Mouse (Mus musculus) intestine, postnatal 0 days (tissue): Measurements from ENCODE around the gene Cep250. TPM values are rescaled to one million over a fixed set of nuclear protein-coding genes. Genes with fewer than 3 reads are reported as not detected.

ENCODE experiments used
- ATAC-seq: fragments of 200-750 bp; cut with Nextera tagmentation; 2 replicates; pipeline ENCODE4 v1.8.0; 2017; ENCODE audit warnings: mild to moderate bottlenecking, moderate TSS enrichment, moderate library complexity
- H3K27ac ChIP-seq: fragments of 300-500 bp; sonication (generic); 2 replicates; pipeline ENCODE4 v1.5.1; 2014; ENCODE audit warnings: mild to moderate bottlenecking, low read depth, low read length, moderate library complexity
- H3K27me3 ChIP-seq: fragments of 300-500 bp; sonication (generic); replicated peaks from 2 replicates; pipeline ENCODE4 v1.6.1; 2014; ENCODE audit warnings: low read length, mixed read lengths; ENCODE audit not compliant: control insufficient read depth, insufficient read depth
- H3K36me3 ChIP-seq: fragments of 300-500 bp; sonication (generic); 2 replicates; pipeline ENCODE4 v1.6.1; 2014; ENCODE audit warnings: mild to moderate bottlenecking, moderate library complexity; ENCODE audit not compliant: control insufficient read depth, insufficient read depth
- H3K4me1 ChIP-seq: fragments of 300-500 bp; sonication (generic); replicated peaks from 2 replicates; pipeline ENCODE4 v1.6.1; 2014; ENCODE audit warnings: antibody characterized with exemption, low read length, mixed read lengths; ENCODE audit not compliant: control insufficient read depth, insufficient read depth
- H3K4me2 ChIP-seq: fragments of 300-500 bp; sonication (generic); replicated peaks from 2 replicates; pipeline ENCODE4 v1.6.1; 2014; ENCODE audit warnings: low read depth, mild to moderate bottlenecking, moderate library complexity
- H3K4me3 ChIP-seq: fragments of 300-500 bp; sonication (generic); 2 replicates; pipeline ENCODE4 v1.5.1; 2014; ENCODE audit warnings: low read depth, low read length
- H3K9ac ChIP-seq: fragments of 300-500 bp; sonication (generic); 2 replicates; pipeline ENCODE4 v1.6.1; 2014; ENCODE audit warnings: mild to moderate bottlenecking, low read depth, low read length
- H3K9me3 ChIP-seq: fragments of 300-500 bp; sonication (generic); 2 replicates; pipeline ENCODE4 v1.6.1; 2016; ENCODE audit warnings: mixed run types; ENCODE audit not compliant: control insufficient read depth
- CTCF ChIP-seq: sonication (generic); IDR thresholded peaks from 2 replicates; pipeline ENCODE4 v1.5.1; 2016; ENCODE audit warnings: low read depth, mild to moderate bottlenecking, control low read depth, antibody characterized with exemption, moderate library complexity
- WGBS: fragments of 180-500 bp; shearing (Covaris S2); extraction: QIAGEN DNeasy Blood & Tissue Kit; methylation state at CpG from one replicate; pipeline ENCODE4 v1.1.7; 2014; 5-methylcytosine and 5-hydroxymethylcytosine counted together
- polyA plus RNA-seq: library from polyadenylated mRNA; unstranded; fragments of >200 nt; fragmentation: Nextera tagmentation; extraction: Ambion mirVana; gene quantifications from 2 replicates; pipeline ENCODE4 v1.2.1, GENCODE M21; 2015

Cep250 gene
- polyA plus RNA-seq, 1 experiment from 2014 or later = 4.0 TPM

DNA sequence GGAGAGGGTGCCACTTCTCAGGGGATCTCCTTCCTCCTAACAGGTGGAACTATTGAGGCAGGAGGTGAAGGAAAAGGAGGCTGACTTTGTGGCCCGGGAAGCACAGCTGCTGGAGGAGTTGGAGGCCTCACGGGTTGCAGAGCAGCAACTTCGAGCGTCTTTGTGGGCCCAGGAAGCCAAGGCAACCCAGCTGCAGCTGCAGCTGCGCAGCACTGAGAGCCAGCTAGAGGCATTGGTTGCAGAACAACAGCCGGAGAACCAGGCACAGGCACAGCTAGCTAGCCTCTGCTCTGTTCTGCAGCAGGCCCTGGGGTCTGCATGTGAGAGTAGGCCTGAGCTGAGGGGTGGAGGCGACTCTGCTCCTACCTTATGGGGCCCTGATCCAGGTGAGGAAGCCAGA is 29.5 kb downstream of the Cep250 start:
- Histone ChIP-seq H3K4me3 (no peak overlapping the region), H3K27ac (no peak overlapping the region), H3K36me3 (peaks cover 71% of the 10 kb centered on the region), H3K27me3 (no peaks in the 10 kb centered on the region), H3K4me1 (0 out of 2 replicates have a peak, but pooled peaks cover 3% of the 10 kb centered on the region), H3K9ac (no peak overlapping the region), H3K9me3 (no peaks in the 10 kb centered on the region), H3K4me2 (no peak overlapping the region)
- TF ChIP-seq CTCF = no peak
- WGBS = 94% methylated on average over 7 of the region's 7 CpGs
- no peak for ATAC-seq

DNA sequence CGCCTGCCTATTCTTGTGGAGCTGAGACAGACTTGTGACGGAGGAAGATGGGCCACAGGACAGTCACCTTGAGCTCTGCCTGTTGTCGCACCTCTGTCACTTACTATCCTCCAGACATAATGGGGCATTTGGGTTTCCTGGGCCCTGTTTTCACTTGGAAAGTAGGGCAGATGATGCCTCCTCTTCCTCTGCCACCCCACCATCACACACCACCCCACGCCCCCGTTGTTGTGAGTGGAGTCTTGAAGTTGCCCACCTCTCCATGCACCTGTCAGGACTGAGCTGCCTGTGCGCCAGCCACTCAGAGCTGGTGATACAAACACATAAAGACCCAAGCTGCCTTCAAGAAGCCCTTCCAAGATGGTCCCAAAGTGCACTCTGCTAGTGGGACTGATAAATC is 30.9 kb downstream of the Cep250 start:
- Histone ChIP-seq H3K4me2 (no peak overlapping the region), H3K27me3 (no peaks in the 10 kb centered on the region), H3K9ac (no peak overlapping the region), H3K4me3 (no peak overlapping the region), H3K27ac (no peak overlapping the region), H3K9me3 (no peaks in the 10 kb centered on the region), H3K4me1 (0 out of 2 replicates have a peak, but pooled peaks cover 3% of the 10 kb centered on the region), H3K36me3 (peaks cover 68% of the 10 kb centered on the region)
- WGBS = 97% methylated on average over 6 of the region's 6 CpGs
- no peak for ATAC-seq
- TF ChIP-seq CTCF = no peak

DNA sequence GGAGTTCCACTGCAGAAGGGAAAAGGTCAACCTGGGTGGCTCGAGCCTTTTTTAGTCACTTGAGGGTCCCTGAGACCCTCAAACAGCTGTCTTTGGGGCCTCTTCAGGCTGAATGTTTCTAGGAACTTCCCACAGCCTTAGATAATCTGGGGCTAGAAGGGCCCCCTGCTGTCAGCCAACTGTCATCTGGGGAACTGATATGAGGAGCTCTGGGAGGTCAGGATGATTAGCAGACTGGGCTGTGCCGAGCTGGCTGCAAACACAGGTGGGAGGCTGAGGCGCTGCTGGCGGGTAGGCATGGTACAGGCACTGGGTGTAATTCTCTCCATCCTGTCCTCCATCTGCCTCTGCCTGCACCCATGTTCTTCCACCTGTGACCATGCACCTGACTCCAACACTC is 32.8 kb downstream of the Cep250 start:
- 52% methylated on average over 4 of the region's 4 CpGs for WGBS

DNA sequence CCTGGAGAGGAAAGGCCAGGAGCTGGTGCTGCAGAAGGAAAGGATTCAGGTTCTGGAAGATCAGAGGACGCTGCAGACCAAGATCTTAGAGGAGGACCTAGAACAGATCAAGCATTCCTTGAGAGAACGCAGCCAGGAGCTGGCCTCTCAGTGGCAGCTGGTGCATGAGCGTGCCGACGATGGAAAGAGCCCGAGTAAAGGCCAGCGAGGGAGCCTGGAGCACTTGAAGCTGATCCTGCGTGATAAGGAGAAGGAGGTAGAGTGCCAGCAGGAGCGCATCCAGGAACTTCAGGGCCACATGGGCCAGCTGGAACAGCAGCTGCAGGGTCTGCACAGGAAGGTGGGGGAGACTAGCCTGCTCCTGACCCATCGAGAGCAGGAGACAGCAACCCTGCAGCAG is 34.9 kb downstream of the Cep250 start:
- no peak for TF ChIP-seq CTCF
- no peaks in the 10 kb centered on the region for H3K9me3 ChIP-seq
- H3K4me3 ChIP-seq = no peak overlapping the region
- H3K27me3 ChIP-seq = no peaks in the 10 kb centered on the region
- WGBS = 70% methylated on average over 10 of the region's 10 CpGs
- H3K4me2 ChIP-seq = no peak overlapping the region
- 0 out of 2 replicates have a peak overlapping the region, but pooled peaks have one; percentile 66 for H3K27ac ChIP-seq
- no peak overlapping the region for H3K9ac ChIP-seq
- H3K36me3 ChIP-seq = peaks cover 59% of the 10 kb centered on the region
- peaks cover 3% of the 10 kb centered on the region; the same call in 1 of the 2 replicates for H3K4me1 ChIP-seq
- no peak for ATAC-seq

More for the DNA sequence above, 32.8 kb downstream of the Cep250 start:
- no peak overlapping the region for H3K9ac ChIP-seq
- H3K9me3 ChIP-seq = no peaks in the 10 kb centered on the region
- H3K4me3 ChIP-seq = no peak overlapping the region
- peaks cover 60% of the 10 kb centered on the region for H3K36me3 ChIP-seq
- TF ChIP-seq CTCF = peak; percentile 17
- H3K4me1 ChIP-seq = peaks cover 3% of the 10 kb centered on the region; the same call in 1 of the 2 replicates
- no peak overlapping the region for H3K27ac ChIP-seq
- no peak overlapping the region for H3K4me2 ChIP-seq
- no peaks in the 10 kb centered on the region for H3K27me3 ChIP-seq
- ATAC-seq = no peak

DNA sequence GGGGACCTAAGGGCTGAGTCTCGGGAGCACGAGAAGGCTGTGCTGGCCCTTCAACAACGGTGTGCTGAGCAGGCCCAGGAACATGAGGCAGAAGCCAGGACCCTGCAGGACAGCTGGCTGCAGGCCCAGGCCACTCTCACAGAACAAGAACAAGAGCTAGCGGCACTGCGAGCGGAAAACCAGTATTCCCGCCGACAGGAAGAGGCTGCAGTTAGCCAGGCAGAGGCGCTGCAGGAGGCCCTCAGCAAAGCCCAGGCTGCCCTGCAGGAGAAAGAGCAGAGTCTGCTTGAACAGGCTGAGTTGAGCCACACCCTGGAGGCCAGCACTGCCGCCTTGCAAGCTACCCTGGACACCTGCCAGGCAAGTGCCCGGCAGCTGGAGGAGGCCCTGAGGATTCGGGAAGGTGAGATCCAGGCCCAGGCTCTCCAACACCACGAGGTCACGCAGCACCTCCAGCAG is 35.6 kb downstream of the Cep250 start:
- ATAC-seq = peak; percentile 93
- Histone ChIP-seq H3K9me3 (no peaks in the 10 kb centered on the region), H3K4me2 (peak overlapping the region; percentile 37), H3K27ac (peak overlapping the region; percentile 66), H3K4me3 (no peak overlapping the region), H3K27me3 (no peaks in the 10 kb centered on the region), H3K36me3 (peaks cover 63% of the 10 kb centered on the region), H3K4me1 (peaks cover 3% of the 10 kb centered on the region; the same call in 1 of the 2 replicates), H3K9ac (peak overlapping the region; percentile 31; the same call in 1 of the 2 replicates)
- peak; percentile 71 for TF ChIP-seq CTCF
- 41% methylated on average over 14 of the region's 14 CpGs for WGBS

DNA sequence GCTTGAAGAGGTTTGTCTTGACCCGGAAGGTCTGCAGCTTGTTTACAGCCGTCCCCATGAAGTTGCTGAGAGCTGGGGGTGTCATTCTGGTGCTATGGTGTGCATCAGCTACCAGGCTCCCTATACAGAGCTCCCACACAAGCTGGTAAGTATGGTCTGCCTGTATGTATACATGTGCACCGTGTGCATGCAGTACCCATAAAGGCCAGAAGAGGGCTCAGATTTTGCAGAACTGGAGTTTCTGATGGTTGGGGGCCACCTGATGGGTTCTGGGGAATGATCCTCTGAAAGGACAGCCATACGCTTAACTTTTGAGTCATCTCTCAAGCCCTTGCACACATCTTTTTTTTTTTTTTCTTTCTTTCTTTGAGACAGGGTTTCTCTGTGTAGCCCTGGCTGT is 49.1 kb downstream of the Cep250 start:
- Histone ChIP-seq H3K27ac (no peak overlapping the region), H3K4me1 (no peaks in the 10 kb centered on the region), H3K27me3 (no peaks in the 10 kb centered on the region), H3K4me2 (no peak overlapping the region), H3K9me3 (no peaks in the 10 kb centered on the region), H3K4me3 (no peak overlapping the region), H3K9ac (no peak overlapping the region), H3K36me3 (peaks cover 4% of the 10 kb centered on the region)
- no peak for ATAC-seq
- TF ChIP-seq CTCF = peak; percentile 53
- 91% methylated on average over 4 of the region's 4 CpGs for WGBS
